Mouse (Mus musculus) intestine, embryonic 15.5 days (tissue): ENCODE data around the gene Cacna1c. TPM values are rescaled to one million over a fixed set of nuclear protein-coding genes. Genes with fewer than 3 reads are reported as not detected.
A peak's percentile ranks its signal among the peaks of the same experiment; 100 is the strongest.
"Not testable (repeated sequence)": the region's sequence is repeated elsewhere in the genome, so short reads cannot be mapped to it uniquely, and the experiment has no call there.

Source experiments
- ATAC-seq: fragments of 200-750 bp; cut with Nextera tagmentation; 2 replicates; pipeline ENCODE4 v1.8.0; 2017; ENCODE audit warnings: moderate TSS enrichment, moderate library complexity
- H3K27ac ChIP-seq: fragments of 300-500 bp; sonication (generic); 2 replicates; pipeline ENCODE4 v1.5.1; 2015; ENCODE audit warnings: mild to moderate bottlenecking, inconsistent platforms
- H3K27me3 ChIP-seq: fragments of 300-500 bp; sonication (generic); replicated peaks from 2 replicates; pipeline ENCODE4 v1.6.1; 2015; ENCODE audit warnings: inconsistent platforms
- H3K36me3 ChIP-seq: fragments of 300-500 bp; sonication (generic); 2 replicates; pipeline ENCODE4 v1.6.1; 2015; ENCODE audit warnings: inconsistent platforms
- H3K4me1 ChIP-seq: fragments of 300-500 bp; sonication (generic); replicated peaks from 2 replicates; pipeline ENCODE4 v1.6.1; 2015; ENCODE audit warnings: inconsistent platforms
- H3K4me2 ChIP-seq: fragments of 300-500 bp; sonication (generic); replicated peaks from 2 replicates; pipeline ENCODE4 v1.6.1; 2015; ENCODE audit warnings: mild to moderate bottlenecking, inconsistent platforms
- H3K4me3 ChIP-seq: fragments of 300-500 bp; sonication (generic); replicated peaks from 2 replicates; pipeline ENCODE4 v1.5.1; 2015; ENCODE audit warnings: inconsistent platforms
- H3K9ac ChIP-seq: fragments of 300-500 bp; sonication (generic); 2 replicates; pipeline ENCODE4 v1.6.1; 2015; ENCODE audit warnings: inconsistent platforms
- H3K9me3 ChIP-seq: fragments of 300-500 bp; sonication (generic); 2 replicates; pipeline ENCODE4 v1.6.1; 2016; ENCODE audit warnings: inconsistent platforms
- WGBS: fragments of 180-500 bp; shearing (Covaris S2); methylation state at CpG from one replicate; pipeline ENCODE4 v1.1.7; 2015; 5-methylcytosine and 5-hydroxymethylcytosine counted together
- polyA plus RNA-seq: library from polyadenylated mRNA; unstranded; fragments of >200 nt; fragmentation: Nextera tagmentation; extraction: Ambion mirVana; gene quantifications from 2 replicates; pipeline ENCODE4 v1.2.1, GENCODE M21; 2015

The Cacna1c gene
- polyA plus RNA-seq, 1 experiment from 2014 or later, result 3.0 TPM

DNA sequence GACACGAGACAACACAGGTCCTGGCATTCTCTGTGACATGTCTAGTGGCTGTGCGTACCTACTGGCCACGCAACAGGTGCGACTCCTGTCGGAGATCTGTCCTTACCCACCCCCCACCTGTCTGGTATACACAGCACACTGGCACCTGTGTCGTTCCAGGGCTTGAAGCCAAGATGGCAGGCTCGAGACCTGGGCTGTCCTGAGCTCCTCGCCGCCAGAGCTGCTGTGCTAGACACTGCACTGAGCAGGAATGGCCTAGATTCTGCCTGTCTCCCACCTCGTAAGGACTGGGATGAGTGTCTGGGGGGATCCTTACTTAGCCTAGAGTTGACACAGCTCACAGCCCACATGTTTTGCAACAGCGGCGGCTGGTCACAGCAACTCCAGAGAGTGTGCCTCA lies 29.0 kb upstream of the Cacna1c start:
- WGBS, result 76% methylated on average over 12 of the region's 12 CpGs
- H3K4me3 ChIP-seq, result no peak overlapping the region
- no peaks in the 10 kb centered on the region for H3K36me3 ChIP-seq
- no peaks in the 10 kb centered on the region for H3K4me1 ChIP-seq
- no peak overlapping the region for H3K4me2 ChIP-seq
- no peak for ATAC-seq
- no peak overlapping the region for H3K27ac ChIP-seq
- no peaks in the 10 kb centered on the region for H3K27me3 ChIP-seq
- H3K9me3 ChIP-seq, result no peaks in the 10 kb centered on the region
- H3K9ac ChIP-seq, result no peak overlapping the region

DNA sequence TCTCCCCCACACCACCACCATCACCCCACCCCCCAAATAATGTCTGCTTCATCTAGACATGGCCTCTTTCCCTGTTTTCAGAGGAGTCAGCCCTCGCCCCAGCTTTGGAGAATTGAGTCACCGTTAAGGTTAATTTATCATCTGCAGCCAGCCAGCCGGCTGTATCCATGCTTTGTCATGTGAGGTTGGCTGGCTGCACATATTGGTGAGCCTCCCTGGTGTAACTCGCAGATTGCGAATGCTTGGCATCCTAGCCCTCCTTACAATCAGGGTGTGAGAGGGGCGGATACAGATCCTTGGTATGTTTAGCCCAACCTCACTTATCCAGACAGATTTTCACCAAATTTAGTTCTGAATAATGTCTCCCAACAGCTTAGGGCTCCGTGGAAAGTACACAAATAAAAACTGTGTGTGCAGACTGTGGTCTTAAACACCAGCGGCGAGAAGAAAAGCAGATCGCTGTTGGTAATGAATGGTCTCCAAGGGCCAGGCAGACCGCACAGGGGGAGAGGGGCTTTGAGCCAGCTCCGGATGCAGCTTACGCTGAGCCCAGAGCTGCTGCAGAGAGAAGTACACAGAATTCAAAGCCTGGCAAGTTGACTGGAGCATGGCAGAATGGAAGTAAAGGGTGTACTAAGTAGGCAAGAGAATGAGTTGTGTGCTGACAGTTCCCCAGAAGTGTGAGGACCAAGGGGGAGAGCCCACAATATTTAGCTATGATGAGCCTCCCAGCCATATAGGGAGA lies 28.4 kb upstream of the Cacna1c start:
- Histone ChIP-seq H3K9me3 (no peaks in the 10 kb centered on the region), H3K27me3 (no peaks in the 10 kb centered on the region), H3K4me3 (no peak overlapping the region), H3K36me3 (no peaks in the 10 kb centered on the region), H3K27ac (no peak overlapping the region), H3K4me1 (no peaks in the 10 kb centered on the region), H3K9ac (no peak overlapping the region), H3K4me2 (no peak overlapping the region)
- no peak for ATAC-seq
- 49% methylated on average over 13 of the region's 13 CpGs for WGBS

DNA sequence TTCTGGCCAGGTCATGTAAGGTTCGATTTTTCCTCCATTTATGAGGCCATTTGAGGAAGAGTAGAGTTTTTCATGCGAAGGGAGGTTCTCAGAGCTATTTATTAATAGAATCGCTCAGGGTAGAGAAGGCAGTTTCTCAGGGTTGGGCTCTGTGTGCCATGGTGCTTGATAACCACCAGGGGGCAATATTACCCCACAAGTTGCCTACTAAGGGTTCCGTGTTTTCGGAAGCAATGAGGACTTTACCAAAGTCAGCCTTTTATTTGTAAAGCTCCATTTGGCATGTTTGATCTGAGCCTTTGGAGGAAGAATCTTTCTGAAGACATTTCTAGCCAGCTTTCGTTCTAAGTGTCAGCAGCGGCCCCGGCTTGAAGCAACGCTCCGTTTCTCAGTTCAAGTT lies 24.1 kb upstream of the Cacna1c start:
- Histone ChIP-seq H3K27ac (no peak overlapping the region), H3K4me3 (no peak overlapping the region), H3K4me1 (no peaks in the 10 kb centered on the region), H3K4me2 (no peak overlapping the region), H3K9me3 (no peaks in the 10 kb centered on the region), H3K36me3 (0 out of 2 replicates have a peak, but pooled peaks cover 5% of the 10 kb centered on the region), H3K27me3 (no peaks in the 10 kb centered on the region), H3K9ac (no peak overlapping the region)
- 47% methylated on average over 10 of the region's 10 CpGs for WGBS
- peak; percentile 66; the same call in 1 of the 2 replicates for ATAC-seq

DNA sequence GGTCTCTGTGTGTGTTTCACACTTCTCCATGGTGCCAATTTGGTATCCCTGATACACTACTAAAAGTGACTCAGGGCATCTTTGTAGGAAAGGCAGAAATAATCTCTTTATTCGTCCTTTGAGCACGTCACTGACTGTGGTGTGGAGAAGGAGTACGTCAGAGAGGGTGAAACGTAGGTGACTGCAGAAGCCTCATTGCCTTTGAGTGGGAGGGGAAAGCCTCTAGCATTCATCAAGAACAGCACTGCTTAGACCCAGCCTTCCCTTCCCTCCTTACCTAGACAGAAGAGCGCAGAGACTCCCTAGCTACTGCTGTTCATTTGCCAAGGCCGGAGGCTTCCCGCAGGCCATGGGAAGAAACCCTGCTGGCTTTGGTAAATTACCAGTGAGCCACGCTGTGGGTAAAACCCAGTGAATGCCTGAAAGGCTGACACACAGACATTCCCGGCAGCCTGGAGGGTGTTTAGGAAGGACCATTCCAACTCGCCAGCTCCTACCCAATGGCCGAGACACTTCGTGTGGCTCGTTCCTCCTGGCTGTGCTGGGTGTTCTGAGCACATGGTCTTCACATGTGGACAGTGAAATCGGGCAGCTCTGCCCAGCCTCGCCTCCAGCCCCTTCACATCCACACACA lies 23.1 kb upstream of the Cacna1c start:
- Histone ChIP-seq H3K36me3 (0 out of 2 replicates have a peak, but pooled peaks cover 5% of the 10 kb centered on the region), H3K9ac (no peak overlapping the region), H3K27ac (no peak overlapping the region), H3K9me3 (no peaks in the 10 kb centered on the region), H3K4me2 (no peak overlapping the region), H3K4me1 (no peaks in the 10 kb centered on the region), H3K27me3 (no peaks in the 10 kb centered on the region), H3K4me3 (no peak overlapping the region)
- WGBS, result 83% methylated on average over 15 of the region's 15 CpGs
- no peak for ATAC-seq

DNA sequence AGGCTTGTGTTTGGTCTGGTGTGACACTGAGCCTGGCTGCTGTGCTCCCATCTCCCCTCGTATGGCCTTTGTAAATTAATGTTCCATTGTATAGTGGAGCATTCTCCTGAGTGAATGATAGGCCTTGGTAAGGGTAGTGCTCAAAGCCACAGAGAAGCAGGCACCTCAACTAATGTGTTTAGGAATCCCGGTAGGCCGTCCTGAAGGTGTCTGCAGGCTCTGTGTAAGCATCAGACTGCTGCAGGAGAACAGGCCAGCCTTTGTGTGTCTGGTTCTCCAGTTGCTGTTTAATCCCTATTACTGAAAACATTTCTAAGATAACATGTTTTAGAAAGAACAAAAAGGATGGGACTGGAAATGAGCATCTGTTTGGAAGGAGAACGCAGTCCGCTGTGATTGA lies 22.4 kb upstream of the Cacna1c start:
- WGBS, result 80% methylated on average over 5 of the region's 5 CpGs
- no peaks in the 10 kb centered on the region for H3K4me1 ChIP-seq
- no peaks in the 10 kb centered on the region for H3K9me3 ChIP-seq
- H3K27me3 ChIP-seq, result no peaks in the 10 kb centered on the region
- no peak overlapping the region for H3K4me2 ChIP-seq
- H3K27ac ChIP-seq, result no peak overlapping the region
- H3K36me3 ChIP-seq, result 0 out of 2 replicates have a peak, but pooled peaks cover 5% of the 10 kb centered on the region
- no peak overlapping the region for H3K9ac ChIP-seq
- no peak for ATAC-seq
- no peak overlapping the region for H3K4me3 ChIP-seq

DNA sequence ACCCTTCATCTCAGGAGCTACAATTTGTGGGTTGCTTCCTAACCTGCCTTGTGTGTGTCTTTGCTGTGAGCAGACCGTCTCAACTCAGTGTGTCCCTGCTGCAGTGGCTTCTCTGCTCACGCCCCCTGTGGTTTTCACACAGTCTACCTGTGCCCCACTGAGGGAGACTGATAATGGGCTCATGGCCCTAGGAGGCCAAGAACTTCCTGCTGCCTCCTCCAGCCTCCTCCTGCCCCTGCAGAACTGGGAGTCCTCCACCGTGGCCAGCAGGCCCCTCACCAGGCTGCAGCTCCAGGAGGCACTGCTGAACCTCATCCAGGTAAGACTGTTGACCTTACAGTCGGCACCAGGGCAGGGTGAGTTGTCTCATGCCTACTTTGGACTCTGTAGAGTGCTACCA lies 21.4 kb upstream of the Cacna1c start:
- no peaks in the 10 kb centered on the region for H3K4me1 ChIP-seq
- WGBS, result 68% methylated on average over 4 of the region's 4 CpGs

DNA sequence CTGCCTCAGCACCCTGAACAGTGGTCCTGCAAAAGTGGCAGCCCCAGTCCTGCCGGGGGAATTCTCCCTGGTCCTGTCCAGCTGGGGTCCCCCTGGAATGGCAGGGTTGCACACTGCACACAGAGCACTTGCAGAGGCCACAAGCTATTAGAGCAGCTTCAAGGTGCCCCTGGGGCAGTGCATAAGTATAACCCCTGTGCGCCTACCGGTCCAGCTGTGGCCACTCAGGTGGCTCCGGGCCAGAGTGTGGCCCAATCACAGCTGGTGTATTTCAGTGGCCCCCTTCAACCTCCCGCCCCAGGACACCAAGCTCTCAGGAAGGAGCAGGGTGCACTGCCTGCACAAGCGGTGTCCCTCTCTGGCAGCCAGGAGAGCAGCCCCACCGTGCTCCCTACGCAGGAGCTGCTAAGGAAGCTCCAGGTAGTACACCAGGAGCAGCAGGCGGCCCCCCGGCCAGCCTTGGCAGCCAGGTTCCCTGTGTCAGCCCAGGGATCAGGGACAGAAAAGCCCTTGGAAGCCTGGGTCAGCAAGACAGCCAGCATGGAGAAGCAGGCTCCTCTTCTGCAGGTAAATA lies 18.9 kb upstream of the Cacna1c start:
- Histone ChIP-seq H3K4me2 (no peak overlapping the region), H3K27ac (no peak overlapping the region), H3K9me3 (no peaks in the 10 kb centered on the region), H3K36me3 (peaks cover 7% of the 10 kb centered on the region; the same call in 1 of the 2 replicates), H3K9ac (no peak overlapping the region), H3K4me1 (no peaks in the 10 kb centered on the region), H3K27me3 (no peaks in the 10 kb centered on the region), H3K4me3 (no peak overlapping the region)
- ATAC-seq, result no peak
- 81% methylated on average over 10 of the region's 10 CpGs for WGBS

More for the DNA sequence above, 21.4 kb upstream of the Cacna1c start:
- no peak overlapping the region for H3K4me3 ChIP-seq
- peaks cover 7% of the 10 kb centered on the region; the same call in 1 of the 2 replicates for H3K36me3 ChIP-seq
- no peak overlapping the region for H3K4me2 ChIP-seq
- no peak for ATAC-seq
- H3K27me3 ChIP-seq, result no peaks in the 10 kb centered on the region
- no peak overlapping the region for H3K9ac ChIP-seq
- no peaks in the 10 kb centered on the region for H3K9me3 ChIP-seq
- no peak overlapping the region for H3K27ac ChIP-seq

DNA sequence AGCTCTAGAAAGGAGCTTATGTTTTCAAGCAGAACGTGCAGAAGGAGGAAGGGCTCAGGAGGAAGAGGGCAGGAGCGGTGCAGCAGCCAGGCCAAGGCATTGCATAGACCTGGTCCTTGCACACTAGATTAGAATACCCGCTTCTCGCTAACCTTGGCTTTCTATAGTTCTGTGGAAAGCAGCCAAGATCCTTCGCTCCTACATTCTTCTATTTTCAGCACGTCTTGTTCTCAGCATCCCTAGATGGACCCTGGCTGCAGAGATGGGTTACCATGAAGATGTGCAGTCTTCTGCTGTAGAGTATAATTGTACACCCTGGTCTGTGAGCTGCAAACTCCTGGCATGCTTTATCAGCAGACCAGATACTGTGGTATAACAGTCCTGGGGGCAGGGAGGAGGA lies 18.0 kb upstream of the Cacna1c start:
- Histone ChIP-seq H3K9ac (no peak overlapping the region), H3K9me3 (no peaks in the 10 kb centered on the region), H3K27ac (no peak overlapping the region), H3K4me1 (no peaks in the 10 kb centered on the region), H3K36me3 (peaks cover 7% of the 10 kb centered on the region; the same call in 1 of the 2 replicates), H3K4me3 (no peak overlapping the region), H3K27me3 (no peaks in the 10 kb centered on the region), H3K4me2 (no peak overlapping the region)
- 72% methylated on average over 6 of the region's 6 CpGs for WGBS
- ATAC-seq, result no peak

DNA sequence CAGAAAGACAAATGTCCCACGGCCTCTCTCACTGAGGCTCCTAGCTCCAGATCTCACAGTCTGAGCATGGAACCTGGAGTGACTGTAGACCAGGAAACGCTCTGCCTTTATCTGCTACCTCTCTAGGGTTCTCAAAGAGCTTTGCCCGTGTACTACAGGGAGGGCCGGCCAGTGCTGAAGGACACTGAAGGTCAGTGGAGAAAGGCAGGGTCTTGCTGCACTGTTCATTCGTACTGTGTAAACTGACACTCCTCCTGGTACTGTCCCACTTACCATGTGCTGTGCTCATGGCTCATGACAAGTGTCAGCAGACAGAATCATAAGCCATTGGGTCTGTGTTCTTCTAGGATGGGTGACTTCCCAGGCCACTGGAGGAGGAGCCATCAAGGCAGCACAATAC lies 17.2 kb upstream of the Cacna1c start:
- Histone ChIP-seq H3K27me3 (no peaks in the 10 kb centered on the region), H3K9me3 (no peaks in the 10 kb centered on the region), H3K4me1 (no peaks in the 10 kb centered on the region), H3K9ac (no peak overlapping the region), H3K4me3 (no peak overlapping the region), H3K36me3 (peaks cover 7% of the 10 kb centered on the region; the same call in 1 of the 2 replicates), H3K27ac (no peak overlapping the region), H3K4me2 (no peak overlapping the region)
- no peak for ATAC-seq
- WGBS, result 83% methylated on average over 5 of the region's 5 CpGs

DNA sequence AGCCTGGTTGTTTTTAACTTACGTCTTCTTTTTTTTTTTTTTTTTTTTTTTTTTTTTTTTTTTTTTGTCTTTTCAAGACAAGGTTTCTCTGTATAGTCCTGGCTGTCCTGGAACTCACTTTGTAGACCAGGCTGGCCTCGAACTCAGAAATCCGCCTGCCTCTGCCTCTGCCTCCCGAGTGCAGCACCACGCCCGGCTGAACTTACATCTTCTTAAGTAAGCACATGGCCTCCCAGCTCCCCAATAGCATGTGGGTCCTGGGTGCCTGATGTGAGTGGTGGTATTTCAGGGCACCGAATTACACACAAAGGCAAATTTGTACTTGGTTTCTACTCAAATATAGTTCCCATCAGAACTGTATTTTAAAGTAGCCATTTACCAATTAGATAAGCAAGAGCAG lies 9.8 kb upstream of the Cacna1c start:
- not testable (repeated sequence) for H3K27me3 ChIP-seq, H3K4me1 ChIP-seq, H3K4me3 ChIP-seq, H3K4me2 ChIP-seq, H3K9me3 ChIP-seq, ATAC-seq, H3K36me3 ChIP-seq, H3K9ac ChIP-seq, H3K27ac ChIP-seq
- 84% methylated on average over 7 of the region's 7 CpGs for WGBS

DNA sequence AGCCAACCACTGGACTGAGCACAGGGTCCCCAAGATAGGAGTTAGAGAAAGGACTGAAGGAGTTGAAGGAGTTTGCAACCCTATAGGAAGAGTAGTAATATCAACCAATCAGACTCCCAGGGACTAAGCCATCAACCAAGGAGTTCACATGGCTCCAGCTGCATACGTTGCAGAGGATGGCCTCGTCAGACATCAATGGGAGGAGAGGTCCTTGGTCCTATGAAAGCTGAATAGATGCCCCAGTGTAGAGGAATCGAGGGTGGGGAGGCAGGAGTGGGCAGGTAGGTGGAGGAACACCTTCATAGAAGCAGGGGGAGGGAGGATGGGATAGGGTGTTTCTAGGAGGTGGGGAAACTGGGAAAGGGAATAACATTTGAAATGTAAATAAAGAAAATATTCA lies 8.7 kb upstream of the Cacna1c start:
- H3K4me2 ChIP-seq, result no peak overlapping the region
- no peak overlapping the region for H3K9ac ChIP-seq
- WGBS, result 88% methylated on average over 3 of the region's 3 CpGs
- H3K27ac ChIP-seq, result no peak overlapping the region
- no peak overlapping the region for H3K4me3 ChIP-seq
- ATAC-seq, result no peak
- no peaks in the 10 kb centered on the region for H3K27me3 ChIP-seq
- H3K9me3 ChIP-seq, result no peaks in the 10 kb centered on the region
- no peaks in the 10 kb centered on the region for H3K36me3 ChIP-seq
- H3K4me1 ChIP-seq, result 0 out of 2 replicates have a peak, but pooled peaks cover 3% of the 10 kb centered on the region

DNA sequence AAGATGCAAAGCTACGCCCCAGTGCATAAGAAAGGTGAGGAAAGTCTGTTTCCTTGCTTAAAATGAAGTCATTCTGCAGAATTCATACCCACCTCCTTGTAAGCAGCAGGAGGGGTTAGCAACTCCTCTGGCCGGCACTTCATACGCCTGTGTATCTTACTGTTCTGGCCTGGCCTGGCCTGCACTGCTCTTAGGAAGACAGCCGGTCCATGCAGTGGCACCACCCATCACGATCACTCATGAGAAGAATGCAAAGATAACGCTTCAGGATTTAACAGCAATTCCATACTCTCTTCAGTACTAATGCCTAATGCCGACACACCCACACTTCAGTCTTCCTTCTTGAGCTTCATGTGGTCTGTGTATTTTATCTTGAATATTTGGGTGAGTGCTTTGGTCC lies 8.1 kb upstream of the Cacna1c start:
- H3K9ac ChIP-seq, result no peak overlapping the region
- no peak for ATAC-seq
- H3K36me3 ChIP-seq, result no peaks in the 10 kb centered on the region
- 0 out of 2 replicates have a peak, but pooled peaks cover 3% of the 10 kb centered on the region for H3K4me1 ChIP-seq
- no peak overlapping the region for H3K4me3 ChIP-seq
- H3K27ac ChIP-seq, result no peak overlapping the region
- H3K27me3 ChIP-seq, result no peaks in the 10 kb centered on the region
- WGBS, result 86% methylated on average over 7 of the region's 7 CpGs
- no peaks in the 10 kb centered on the region for H3K9me3 ChIP-seq
- no peak overlapping the region for H3K4me2 ChIP-seq
